Mouse (Mus musculus): Measurements from ENCODE around the gene Ppp1r3c. TPM values are rescaled to one million over a fixed set of nuclear protein-coding genes. Genes with fewer than 3 reads are reported as not detected.

The Ppp1r3c gene
- polyA plus RNA-seq (2012) = not detected in 2 replicates

DNA sequence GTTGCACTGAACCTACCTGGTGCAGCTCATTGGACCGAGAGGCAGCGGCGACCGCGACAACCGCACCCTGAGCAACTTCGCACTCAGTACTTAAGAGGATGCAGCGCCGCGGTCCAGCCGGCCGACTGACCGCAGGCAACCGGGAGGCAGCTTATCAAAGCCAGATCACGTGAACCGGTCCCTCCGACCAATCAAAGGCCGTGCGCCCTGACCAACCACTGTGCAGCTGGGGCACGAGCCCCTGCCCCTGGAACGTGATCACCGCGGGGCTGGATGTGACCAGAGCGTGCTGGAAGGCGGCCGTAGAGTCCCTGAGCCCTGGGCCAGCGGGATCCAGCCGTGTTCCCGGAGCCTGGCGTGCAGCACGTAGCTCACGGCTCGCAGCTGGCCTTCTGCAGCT is at the start of gene Ppp1r3c:
Gene Ppp1r3c (minus strand): TSS at position 117 of the 400 bp plus-strand sequence.
- no peak for TF ChIP-seq GATA1 (IDR thresholded peaks at IDR 0.05; ENCODE audit: low read length)

- TF ChIP-seq GATA1 (IDR thresholded peaks at IDR 0.05; ENCODE audit: low read length) = no peak
Observed at GRCm38 (mm10) chr19:36783179-36783578, 46.7 kb upstream of the Ppp1r3c start.

DNA sequence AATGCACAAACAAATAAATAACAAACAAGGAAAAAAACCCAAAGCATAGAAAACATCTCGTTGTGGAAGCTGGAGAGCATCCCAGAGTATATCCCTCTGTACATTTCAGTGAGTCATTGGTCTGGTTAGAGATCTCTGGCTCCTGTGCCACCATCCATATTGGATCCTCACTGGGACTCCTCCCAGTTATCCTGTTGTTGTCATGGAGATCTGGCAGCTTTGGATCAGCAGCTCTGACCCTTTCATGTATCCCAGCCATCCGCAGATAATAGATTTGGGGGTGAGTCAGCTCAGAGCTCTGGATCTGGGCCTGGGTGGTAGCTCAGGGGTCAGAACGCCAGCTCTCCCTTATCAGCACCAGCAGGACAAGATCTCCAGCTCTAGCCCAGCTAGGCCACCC is 46.1 kb upstream of the Ppp1r3c start:
- no peak for TF ChIP-seq GATA1 (IDR thresholded peaks at IDR 0.05; ENCODE audit: low read length)

- TF ChIP-seq GATA1 (IDR thresholded peaks at IDR 0.05; ENCODE audit: low read length) = no peak
Observed at GRCm38 (mm10) chr19:36781996-36782395, 45.5 kb upstream of the Ppp1r3c start.

GRCm38 (mm10) chr19:36780375-36780774 is 43.9 kb upstream of the Ppp1r3c start:
- TF ChIP-seq GATA1 (IDR thresholded peaks at IDR 0.05; ENCODE audit: low read length) = no peak

- no peak for TF ChIP-seq GATA1 (IDR thresholded peaks at IDR 0.05; ENCODE audit: low read length)
Observed at GRCm38 (mm10) chr19:36779765-36780164, 43.3 kb upstream of the Ppp1r3c start.

DNA sequence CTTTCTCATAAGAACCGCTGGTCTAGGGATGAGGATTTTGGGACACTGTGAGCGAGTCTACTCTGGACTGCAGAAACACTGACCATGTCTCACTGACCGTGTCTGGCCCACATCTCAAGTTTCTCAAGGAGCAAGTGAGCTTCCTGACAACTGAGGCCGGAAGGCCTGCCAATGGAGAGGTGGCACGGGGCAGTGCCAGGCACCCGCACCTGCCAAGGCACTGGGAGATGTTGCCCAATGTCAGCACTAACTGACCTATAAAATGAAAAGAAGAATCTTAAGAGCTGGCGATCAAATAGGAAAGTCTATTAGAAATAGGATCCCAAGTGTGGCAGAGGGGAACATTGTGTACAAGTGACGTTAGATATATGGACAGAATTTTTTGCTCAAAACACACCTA is 39.1 kb upstream of the Ppp1r3c start:
- TF ChIP-seq GATA1 (IDR thresholded peaks at IDR 0.05; ENCODE audit: low read length) = no peak

DNA sequence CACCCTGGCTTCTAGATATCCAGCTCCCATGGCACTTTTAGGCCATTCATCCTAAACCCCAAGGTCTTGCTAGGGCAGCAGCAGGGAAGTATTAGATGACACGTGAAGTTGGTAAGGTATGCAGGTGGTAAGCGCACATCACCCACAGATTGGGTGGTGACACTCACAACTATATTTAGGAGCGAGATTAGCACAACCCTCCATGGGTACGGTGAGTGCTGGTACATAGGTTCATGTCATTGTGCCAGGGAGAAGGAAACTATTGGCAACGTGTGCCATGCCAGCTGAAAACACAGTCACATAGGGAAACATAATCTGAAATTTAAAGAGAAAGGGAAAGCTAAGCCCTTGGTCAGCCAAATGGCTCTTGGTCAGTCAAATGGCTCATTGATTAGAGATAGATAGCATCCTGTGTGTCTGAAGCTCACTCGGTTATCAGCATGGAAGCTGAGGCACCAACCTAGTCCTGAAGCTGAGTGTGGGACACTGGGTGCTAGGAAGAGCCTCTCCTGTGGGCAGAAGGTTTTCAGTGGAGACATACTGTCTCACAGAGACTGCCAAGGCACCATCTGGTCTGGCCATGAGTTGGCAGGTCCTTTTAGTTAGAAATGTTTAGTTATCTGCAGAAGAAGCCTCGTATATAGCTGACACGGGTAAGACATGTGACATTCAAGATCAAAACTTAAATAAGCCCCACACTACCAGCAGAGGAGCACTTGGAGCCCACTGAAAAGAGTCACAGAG is 37.4 kb upstream of the Ppp1r3c start:
- TF ChIP-seq GATA1 (IDR thresholded peaks at IDR 0.05; ENCODE audit: low read length) = no peak

DNA sequence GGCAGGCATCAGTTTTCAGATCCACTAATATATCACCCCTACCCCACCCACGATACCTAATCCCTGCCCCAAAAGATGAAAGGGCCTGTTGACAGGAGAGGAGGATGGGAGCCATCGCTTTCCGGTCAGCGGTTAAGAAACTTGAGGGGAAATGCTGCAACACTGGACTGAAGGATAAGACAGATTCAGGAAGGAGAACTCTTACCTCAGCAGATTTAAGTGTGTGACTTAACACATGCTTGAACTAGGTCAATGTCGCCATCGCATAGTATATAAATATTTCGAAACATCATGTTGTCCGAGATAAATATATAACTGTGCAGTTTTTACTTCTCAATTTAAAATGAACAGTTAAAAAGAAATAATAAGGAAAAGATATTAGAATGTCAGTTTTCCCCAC is 31.6 kb upstream of the Ppp1r3c start:
- TF ChIP-seq GATA1 (IDR thresholded peaks at IDR 0.05; ENCODE audit: low read length) = no peak

DNA sequence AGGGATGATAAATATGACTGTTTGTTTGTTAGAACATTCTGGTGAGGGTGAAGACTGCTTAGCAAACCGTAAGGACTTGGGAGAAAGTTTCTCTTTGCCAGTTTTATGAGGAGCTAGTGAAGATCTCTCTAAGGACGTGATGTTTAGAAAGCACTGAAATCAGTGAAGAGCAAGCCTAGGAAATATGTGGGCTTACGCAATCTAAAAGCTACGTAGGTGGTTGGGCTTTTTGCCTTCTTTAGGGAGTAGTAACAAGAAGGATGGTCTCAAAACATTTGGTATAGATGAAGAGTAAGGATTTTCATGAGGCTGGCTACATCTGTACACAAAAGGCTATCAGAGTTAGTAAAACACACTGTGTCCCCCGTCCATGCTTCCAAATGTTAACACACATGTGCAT is 28.0 kb upstream of the Ppp1r3c start:
- TF ChIP-seq GATA1 (IDR thresholded peaks at IDR 0.05; ENCODE audit: low read length) = no peak

- no peak for TF ChIP-seq GATA1 (IDR thresholded peaks at IDR 0.05; ENCODE audit: low read length)
Observed at GRCm38 (mm10) chr19:36748996-36749395, 12.5 kb upstream of the Ppp1r3c start.

DNA sequence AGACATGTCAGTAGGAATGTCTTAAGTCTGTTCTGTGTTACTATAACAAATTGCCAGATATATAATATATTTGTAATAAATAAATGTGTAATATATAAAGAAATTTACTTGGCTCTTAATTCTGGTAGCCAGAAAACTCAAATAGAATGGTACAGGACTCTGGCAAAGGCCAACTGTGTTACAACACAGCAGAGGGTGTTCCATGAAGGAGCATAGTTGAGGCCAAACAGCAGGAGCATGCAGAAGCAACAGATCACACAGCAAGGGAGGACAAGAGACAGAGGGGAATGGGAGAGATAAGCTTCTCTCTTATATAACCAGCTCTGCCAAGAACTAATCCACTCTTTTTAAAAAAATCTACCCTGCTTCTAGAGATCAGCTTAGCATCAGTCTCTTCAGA is 5.9 kb upstream of the Ppp1r3c start:
- TF ChIP-seq GATA1 (IDR thresholded peaks at IDR 0.05; ENCODE audit: low read length) = no peak

- TF ChIP-seq GATA1 (IDR thresholded peaks at IDR 0.05; ENCODE audit: low read length) = no peak
Observed at GRCm38 (mm10) chr19:36739566-36740211, 3.2 kb upstream of the Ppp1r3c start.

GRCm38 (mm10) chr19:36738009-36738408 is 1.6 kb upstream of the Ppp1r3c start:
- no peak for TF ChIP-seq GATA1 (IDR thresholded peaks at IDR 0.05; ENCODE audit: low read length)

GRCm38 (mm10) chr19:36737087-36737486 is 634 bp upstream of the Ppp1r3c start:
- TF ChIP-seq GATA1 (IDR thresholded peaks at IDR 0.05; ENCODE audit: low read length) = no peak

GRCm38 (mm10) chr19:36734308-36735038 is 2.0 kb downstream of the Ppp1r3c start:
- no peak for TF ChIP-seq GATA1 (IDR thresholded peaks at IDR 0.05; ENCODE audit: low read length)
